Mouse (Mus musculus): ENCODE results near the gene Gm37240. TPM values are rescaled to one million over a fixed set of nuclear protein-coding genes. Genes with fewer than 3 reads are reported as not detected.
A peak's percentile ranks its signal among the peaks of the same experiment; 100 is the strongest.

Gm37240 gene
- total and polyA plus RNA-seq, 3 experiments, result not detected

- peaks cover 9% of the 10 kb centered on the region for H3K27me3 ChIP-seq (ENCODE audit: insufficient read depth, low read length)
- H3K36me3 ChIP-seq (replicated peaks), result no peaks in the 10 kb centered on the region
- no peak overlapping the region for H3K4me3 ChIP-seq (ENCODE audit: low read depth, low read length)
- no peaks in the 10 kb centered on the region for H3K9me3 ChIP-seq (replicated peaks)
- no peak for TF ChIP-seq TAL1 (conservative IDR thresholded peaks at IDR 0.05; ENCODE audit: low read depth, low read length)
- TF ChIP-seq CTCF (IDR thresholded peaks at IDR 0.05; ENCODE audit: low read depth, low read length), result 0 out of 2 replicates have a peak, but pooled peaks have one; percentile 36
- H3K4me1 ChIP-seq (ENCODE audit: insufficient read depth, low read depth, low read length), result no peaks in the 10 kb centered on the region
- ATAC-seq (ENCODE audit: extremely low read depth, insufficient number of reproducible peaks, low FRiP score, poor library complexity, severe bottlenecking) (no peak), DNase-seq (ENCODE audit: low spot score) (peak; percentile 6)
These were observed 179.9 kb downstream of the Gm37240 start for GRCm38 (mm10) chr3:85707421-85707820.

DNA sequence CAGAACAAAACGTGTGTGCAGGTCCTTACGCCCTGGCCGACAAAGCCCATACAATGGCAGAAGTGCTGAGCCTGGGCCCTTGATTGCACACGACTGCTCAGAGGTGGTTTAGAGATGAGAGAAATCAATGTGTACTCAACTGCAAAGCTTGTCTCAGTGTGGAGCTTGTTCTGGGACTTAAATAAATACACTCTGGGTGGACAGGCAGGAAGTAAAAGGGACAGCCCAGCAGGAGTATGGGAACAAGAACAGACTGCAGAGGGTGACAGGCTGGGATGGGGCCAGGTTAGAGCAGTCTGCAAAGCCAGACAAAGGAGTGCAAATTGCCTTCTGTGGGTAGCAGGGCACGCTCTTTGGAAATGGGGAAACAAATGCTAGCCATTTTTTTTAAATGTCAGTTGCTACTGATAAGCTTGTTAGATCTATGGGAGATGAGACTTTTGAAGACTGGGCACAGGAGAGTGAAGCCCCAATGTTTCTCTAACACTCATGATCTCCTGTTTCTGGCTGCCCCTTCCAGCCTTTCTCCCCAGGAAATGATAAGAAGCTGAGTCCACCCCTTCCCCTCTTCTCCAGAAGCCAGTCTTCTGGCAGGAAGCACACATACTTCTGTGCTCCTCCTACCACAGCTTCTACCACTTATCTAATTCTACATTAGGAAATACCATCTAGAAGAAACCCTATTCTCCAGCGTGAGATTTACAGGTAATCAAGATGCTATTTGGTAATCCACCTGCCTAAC is 184.0 kb downstream of the Gm37240 start:
- TF ChIP-seq GATA2 (IDR thresholded peaks at IDR 0.05; ENCODE audit: borderline replicate concordance, low read depth, low read length) (no peak), GATA1 (IDR thresholded peaks at IDR 0.05; ENCODE audit: borderline replicate concordance, low read length) (no peak), POLR2AphosphoS5 (IDR thresholded peaks at IDR 0.05; ENCODE audit: insufficient replicate concordance, low read depth, low read length) (no peak), CTCF (IDR thresholded peaks at IDR 0.05; ENCODE audit: low read depth, low read length) (no peak)
- DNase-seq (ENCODE audit: low spot score), result no peak
- Histone ChIP-seq H3K9me3 (replicated peaks) (no peaks in the 10 kb centered on the region), H3K4me1 (ENCODE audit: insufficient read depth, low read depth, low read length) (no peaks in the 10 kb centered on the region), H3K4me3 (ENCODE audit: low read depth, low read length) (no peak overlapping the region), H3K36me3 (replicated peaks) (no peaks in the 10 kb centered on the region), H3K27me3 (ENCODE audit: insufficient read depth, low read length) (peaks cover 17% of the 10 kb centered on the region)
- no peak for ATAC-seq (ENCODE audit: extremely low read depth, insufficient number of reproducible peaks, low FRiP score, poor library complexity, severe bottlenecking)

DNA sequence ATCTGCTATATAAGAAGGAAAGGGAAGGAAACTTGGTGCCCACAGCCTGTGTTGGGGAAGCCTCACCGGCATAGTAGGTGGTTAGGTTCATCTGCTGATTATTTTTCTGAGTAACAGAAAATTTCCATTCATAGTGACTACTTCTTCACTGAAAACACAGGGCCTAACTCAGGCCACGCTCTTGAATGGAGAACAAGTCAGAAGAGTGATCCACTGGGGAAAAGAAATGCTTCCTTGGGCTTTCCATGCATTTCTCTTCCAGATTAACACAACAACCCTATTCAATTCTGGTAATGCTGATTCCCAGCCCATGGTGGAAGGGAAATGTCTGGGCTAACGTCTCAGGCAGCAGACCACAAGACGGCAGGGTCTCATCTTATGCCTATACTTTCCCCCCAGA is 188.8 kb downstream of the Gm37240 start:
- no peak overlapping the region for H3K4me3 ChIP-seq (ENCODE audit: low read depth, low read length)
- peaks cover 15% of the 10 kb centered on the region for H3K27me3 ChIP-seq (ENCODE audit: insufficient read depth, low read length)
- no peak for ATAC-seq (ENCODE audit: extremely low read depth, insufficient number of reproducible peaks, low FRiP score, poor library complexity, severe bottlenecking)
- TF ChIP-seq POLR2AphosphoS5 (IDR thresholded peaks at IDR 0.05; ENCODE audit: insufficient replicate concordance, low read depth, low read length) (no peak), CTCF (IDR thresholded peaks at IDR 0.05; ENCODE audit: low read depth, low read length) (no peak), GATA2 (IDR thresholded peaks at IDR 0.05; ENCODE audit: borderline replicate concordance, low read depth, low read length) (no peak), TAL1 (conservative IDR thresholded peaks at IDR 0.05; ENCODE audit: low read depth, low read length) (no peak), GATA1 (IDR thresholded peaks at IDR 0.05; ENCODE audit: borderline replicate concordance, low read length) (no peak)
- no peaks in the 10 kb centered on the region for H3K36me3 ChIP-seq (replicated peaks)
- DNase-seq (ENCODE audit: low spot score), result no peak
- H3K4me1 ChIP-seq (ENCODE audit: insufficient read depth, low read depth, low read length), result no peaks in the 10 kb centered on the region
- H3K9me3 ChIP-seq (replicated peaks), result no peaks in the 10 kb centered on the region

GRCm38 (mm10) chr3:85695056-85695455 is 192.3 kb downstream of the Gm37240 start:
- Histone ChIP-seq H3K36me3 (replicated peaks) (no peaks in the 10 kb centered on the region), H3K4me3 (ENCODE audit: low read depth, low read length) (no peak overlapping the region), H3K9me3 (replicated peaks) (no peaks in the 10 kb centered on the region), H3K27me3 (ENCODE audit: insufficient read depth, low read length) (peaks cover 7% of the 10 kb centered on the region), H3K4me1 (ENCODE audit: insufficient read depth, low read depth, low read length) (no peaks in the 10 kb centered on the region)
- TF ChIP-seq TAL1 (conservative IDR thresholded peaks at IDR 0.05; ENCODE audit: low read depth, low read length) (no peak), CTCF (IDR thresholded peaks at IDR 0.05; ENCODE audit: low read depth, low read length) (no peak), GATA2 (IDR thresholded peaks at IDR 0.05; ENCODE audit: borderline replicate concordance, low read depth, low read length) (no peak), POLR2AphosphoS5 (IDR thresholded peaks at IDR 0.05; ENCODE audit: insufficient replicate concordance, low read depth, low read length) (no peak), GATA1 (IDR thresholded peaks at IDR 0.05; ENCODE audit: borderline replicate concordance, low read length) (no peak)
- ATAC-seq (ENCODE audit: extremely low read depth, insufficient number of reproducible peaks, low FRiP score, poor library complexity, severe bottlenecking) (no peak), DNase-seq (ENCODE audit: low spot score) (no peak)

DNA sequence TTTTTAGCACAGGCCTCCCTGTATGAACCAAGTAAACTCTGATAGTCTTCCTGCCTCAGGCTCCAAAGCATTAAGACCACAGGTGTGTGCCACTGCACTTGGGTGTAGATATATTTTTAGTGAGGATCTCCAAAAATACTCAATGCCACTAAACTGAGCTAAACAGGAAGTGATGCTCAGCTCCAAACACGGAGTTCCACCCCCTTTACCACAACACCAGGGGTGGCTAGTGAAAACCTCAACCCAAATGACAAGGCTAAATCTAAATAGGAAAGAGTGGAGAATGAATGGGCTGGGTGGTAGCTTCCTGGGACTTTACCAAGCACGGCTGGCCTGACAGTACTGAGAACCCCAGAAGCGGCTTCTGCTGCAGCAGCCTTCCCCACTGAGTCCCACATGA is 194.3 kb downstream of the Gm37240 start:
- H3K4me3 ChIP-seq (ENCODE audit: low read depth, low read length), result no peak overlapping the region
- H3K4me1 ChIP-seq (ENCODE audit: insufficient read depth, low read depth, low read length), result no peaks in the 10 kb centered on the region
- H3K9me3 ChIP-seq (replicated peaks), result no peaks in the 10 kb centered on the region
- ATAC-seq (ENCODE audit: extremely low read depth, insufficient number of reproducible peaks, low FRiP score, poor library complexity, severe bottlenecking) (no peak), DNase-seq (ENCODE audit: low spot score) (no peak)
- peaks cover 12% of the 10 kb centered on the region for H3K27me3 ChIP-seq (ENCODE audit: insufficient read depth, low read length)
- H3K36me3 ChIP-seq (replicated peaks), result no peaks in the 10 kb centered on the region
- no peak for TF ChIP-seq GATA1 (IDR thresholded peaks at IDR 0.05; ENCODE audit: borderline replicate concordance, low read length)

DNA sequence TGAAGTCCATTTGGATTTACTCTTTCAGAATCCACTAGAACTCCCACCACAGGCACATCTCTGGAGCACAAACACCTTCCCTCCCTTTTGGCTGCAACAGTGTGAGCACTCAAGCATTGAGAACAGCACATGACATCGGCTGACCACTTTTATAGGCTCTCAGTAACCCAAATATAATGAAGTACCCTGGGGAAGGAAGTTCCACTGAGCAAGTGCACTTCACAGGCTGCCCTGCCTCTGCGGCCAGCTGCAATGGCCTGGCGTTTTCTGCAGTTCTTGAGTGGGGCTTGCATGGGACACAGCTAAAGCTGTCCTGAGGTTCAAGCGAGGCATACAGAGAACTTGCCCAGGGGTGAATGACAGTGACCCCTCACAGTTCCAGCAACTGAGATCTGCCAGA is 196.2 kb downstream of the Gm37240 start:
- H3K4me3 ChIP-seq (ENCODE audit: low read depth, low read length), result no peak overlapping the region
- ATAC-seq (ENCODE audit: extremely low read depth, insufficient number of reproducible peaks, low FRiP score, poor library complexity, severe bottlenecking) (no peak), DNase-seq (ENCODE audit: low spot score) (no peak)
- peaks cover 14% of the 10 kb centered on the region for H3K27me3 ChIP-seq (ENCODE audit: insufficient read depth, low read length)
- H3K9me3 ChIP-seq (replicated peaks), result no peaks in the 10 kb centered on the region
- H3K36me3 ChIP-seq (replicated peaks), result no peaks in the 10 kb centered on the region
- no peaks in the 10 kb centered on the region for H3K4me1 ChIP-seq (ENCODE audit: insufficient read depth, low read depth, low read length)
- TF ChIP-seq GATA1 (IDR thresholded peaks at IDR 0.05; ENCODE audit: borderline replicate concordance, low read length), result no peak
- TF ChIP-seq GATA2 (IDR thresholded peaks at IDR 0.05; ENCODE audit: borderline replicate concordance, low read depth, low read length), result no peak
- TF ChIP-seq POLR2AphosphoS5 (IDR thresholded peaks at IDR 0.05; ENCODE audit: insufficient replicate concordance, low read depth, low read length), result no peak
- no peak for TF ChIP-seq TAL1 (conservative IDR thresholded peaks at IDR 0.05; ENCODE audit: low read depth, low read length)
- TF ChIP-seq CTCF (IDR thresholded peaks at IDR 0.05; ENCODE audit: low read depth, low read length), result no peak

DNA sequence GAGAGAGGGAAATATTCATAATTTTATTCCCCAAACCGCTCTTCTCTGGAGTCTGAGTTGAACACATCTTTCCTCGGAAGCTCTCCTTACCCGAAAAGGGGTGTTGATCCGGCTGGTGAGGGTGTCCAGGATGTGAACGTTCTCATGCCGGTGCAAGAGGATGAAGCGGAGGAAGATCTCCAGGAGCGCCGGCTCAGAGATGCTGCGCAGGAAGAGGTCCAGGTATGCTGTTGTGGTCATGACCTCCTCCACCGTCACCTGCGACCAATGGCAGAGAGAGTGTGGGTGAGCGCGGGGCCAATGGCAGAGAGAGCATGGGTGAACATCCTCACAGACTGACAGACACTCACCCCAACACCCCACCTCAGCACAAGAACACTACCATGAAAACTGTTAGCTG is 199.0 kb downstream of the Gm37240 start:
- no peak for ATAC-seq (ENCODE audit: extremely low read depth, insufficient number of reproducible peaks, low FRiP score, poor library complexity, severe bottlenecking)
- H3K27me3 ChIP-seq (ENCODE audit: insufficient read depth, low read length), result peaks cover 17% of the 10 kb centered on the region

More for the DNA sequence above, 199.0 kb downstream of the Gm37240 start:
- H3K36me3 ChIP-seq (replicated peaks), result no peaks in the 10 kb centered on the region
- H3K4me1 ChIP-seq (ENCODE audit: insufficient read depth, low read depth, low read length), result no peaks in the 10 kb centered on the region
- no peak for DNase-seq (ENCODE audit: low spot score)
- TF ChIP-seq TAL1 (conservative IDR thresholded peaks at IDR 0.05; ENCODE audit: low read depth, low read length), result no peak
- no peak for TF ChIP-seq GATA1 (IDR thresholded peaks at IDR 0.05; ENCODE audit: borderline replicate concordance, low read length)
- TF ChIP-seq POLR2AphosphoS5 (IDR thresholded peaks at IDR 0.05; ENCODE audit: insufficient replicate concordance, low read depth, low read length), result no peak
- TF ChIP-seq CTCF (IDR thresholded peaks at IDR 0.05; ENCODE audit: low read depth, low read length), result no peak
- no peak for TF ChIP-seq GATA2 (IDR thresholded peaks at IDR 0.05; ENCODE audit: borderline replicate concordance, low read depth, low read length)
- no peak overlapping the region for H3K4me3 ChIP-seq (ENCODE audit: low read depth, low read length)
- H3K9me3 ChIP-seq (replicated peaks), result no peaks in the 10 kb centered on the region
